Mouse (Mus musculus): ENCODE data around the gene Mrpl43. TPM values are rescaled to one million over a fixed set of nuclear protein-coding genes. Genes with fewer than 3 reads are reported as not detected.

Mrpl43 gene
- total RNA-seq, 2 experiments from 2014 or later: 38.6 to 41.1 TPM

GRCm38 (mm10) chr19:45013581-45014225 lies 7.5 kb upstream of the Mrpl43 start:
- TF ChIP-seq CTCF (conservative IDR thresholded peaks at IDR 0.05): no peak
- Histone ChIP-seq H3K4me3 (no peak overlapping the region), H3K27ac (no peak overlapping the region; the same call in 1 of the 2 replicates)
- no peak for DNase-seq (ENCODE audit: low spot score in 2 of 2)

- peak; percentile 81 for TF ChIP-seq CTCF (conservative IDR thresholded peaks at IDR 0.05)
- Histone ChIP-seq H3K4me3 (no peak overlapping the region), H3K27ac (peak overlapping the region; percentile 41; the same call in 1 of the 2 replicates)
- DNase-seq (ENCODE audit: low spot score in 2 of 2): no peak
These were observed 6.4 kb upstream of the Mrpl43 start for GRCm38 (mm10) chr19:45012636-45013035.

GRCm38 (mm10) chr19:45012219-45012618 lies 6.0 kb upstream of the Mrpl43 start:
- DNase-seq (ENCODE audit: low spot score in 2 of 2): no peak
- TF ChIP-seq CTCF (conservative IDR thresholded peaks at IDR 0.05): no peak
- Histone ChIP-seq H3K27ac (peak overlapping the region; percentile 41; the same call in 1 of the 2 replicates), H3K4me3 (no peak overlapping the region)

GRCm38 (mm10) chr19:45010646-45011045 lies 4.4 kb upstream of the Mrpl43 start:
- no peak for TF ChIP-seq CTCF (conservative IDR thresholded peaks at IDR 0.05)
- H3K27ac ChIP-seq: no peak overlapping the region

GRCm38 (mm10) chr19:45007425-45008191 lies 1.4 kb upstream of the Mrpl43 start:
- peak overlapping the region; percentile 97; the same call in 1 of the 2 replicates for H3K4me3 ChIP-seq
- TF ChIP-seq CTCF (conservative IDR thresholded peaks at IDR 0.05): no peak
- H3K27ac ChIP-seq: no peak overlapping the region; the same call in 1 of the 2 replicates

More at GRCm38 (mm10) chr19:45010646-45011045, 4.4 kb upstream of the Mrpl43 start:
- no peak for DNase-seq (ENCODE audit: low spot score in 2 of 2)
- no peak overlapping the region for H3K4me3 ChIP-seq

GRCm38 (mm10) chr19:45007021-45007420 lies 779 bp upstream of the Mrpl43 start:
- no peak for DNase-seq (ENCODE audit: low spot score in 2 of 2)
- Histone ChIP-seq H3K4me3 (peak overlapping the region; percentile 97), H3K27ac (peak overlapping the region; percentile 77)
- TF ChIP-seq CTCF (conservative IDR thresholded peaks at IDR 0.05): no peak

More at GRCm38 (mm10) chr19:45007425-45008191, 1.4 kb upstream of the Mrpl43 start:
- DNase-seq (ENCODE audit: low spot score in 2 of 2): no peak

- H3K27ac ChIP-seq: peak within 1 kb of the TSS; percentile 77
- peak within 1 kb of the TSS; percentile 97 for H3K4me3 ChIP-seq
- no peak for TF ChIP-seq CTCF (conservative IDR thresholded peaks at IDR 0.05)
- peak in 1 of 2 experiments; percentile 40 for DNase-seq (ENCODE audit: low spot score in 2 of 2)
These were observed 798 bp downstream of the Mrpl43 start, which contains the start of gene Twnk for GRCm38 (mm10) chr19:45005444-45005843. Gene Twnk (plus strand): TSS chr19:45005663.

GRCm38 (mm10) chr19:45003740-45004516 lies 2.3 kb downstream of the Mrpl43 start:
- H3K4me3 ChIP-seq: no peak overlapping the region
- no peak for DNase-seq (ENCODE audit: low spot score in 2 of 2)
- H3K27ac ChIP-seq: no peak overlapping the region
- no peak for TF ChIP-seq CTCF (conservative IDR thresholded peaks at IDR 0.05)

- Histone ChIP-seq H3K4me3 (no peak overlapping the region), H3K27ac (no peak overlapping the region)
- DNase-seq (ENCODE audit: low spot score in 2 of 2): no peak
- TF ChIP-seq CTCF (conservative IDR thresholded peaks at IDR 0.05): peak; percentile 56
These were observed 3.9 kb downstream of the Mrpl43 start for GRCm38 (mm10) chr19:45002301-45002700.

GRCm38 (mm10) chr19:44999647-45000046 lies 6.6 kb downstream of the Mrpl43 start:
- no peak overlapping the region for H3K27ac ChIP-seq
- no peak for DNase-seq (ENCODE audit: low spot score in 2 of 2)
- TF ChIP-seq CTCF (conservative IDR thresholded peaks at IDR 0.05): no peak
- H3K4me3 ChIP-seq: no peak overlapping the region

- Histone ChIP-seq H3K4me3 (no peak overlapping the region), H3K27ac (no peak overlapping the region)
- no peak for DNase-seq (ENCODE audit: low spot score in 2 of 2)
- no peak for TF ChIP-seq CTCF (conservative IDR thresholded peaks at IDR 0.05)
These were observed 8.5 kb downstream of the Mrpl43 start for GRCm38 (mm10) chr19:44997786-44998185.

GRCm38 (mm10) chr19:44992712-44993111 lies 13.5 kb downstream of the Mrpl43 start:
- DNase-seq (ENCODE audit: low spot score in 2 of 2): no peak
- no peak for TF ChIP-seq CTCF (conservative IDR thresholded peaks at IDR 0.05)
- Histone ChIP-seq H3K27ac (no peak overlapping the region), H3K4me3 (no peak overlapping the region)

- TF ChIP-seq CTCF (conservative IDR thresholded peaks at IDR 0.05): no peak
- H3K4me3 ChIP-seq: no peak overlapping the region
- no peak for DNase-seq (ENCODE audit: low spot score in 2 of 2)
- H3K27ac ChIP-seq: no peak overlapping the region
These were observed 14.0 kb downstream of the Mrpl43 start for GRCm38 (mm10) chr19:44992246-44992645.
